Mouse (Mus musculus) neural tube, embryonic 12.5 days (tissue): ENCODE data around the gene Dmrt3. TPM values are rescaled to one million over a fixed set of nuclear protein-coding genes. Genes with fewer than 3 reads are reported as not detected.

Experiments
- ATAC-seq: fragments of 200-750 bp; cut with Nextera tagmentation; 2 replicates; pipeline ENCODE4 v1.8.0; 2017; ENCODE audit warnings: low read depth, mild to moderate bottlenecking, moderate TSS enrichment, moderate library complexity; ENCODE audit not compliant: low FRiP score
- H3K27ac ChIP-seq: fragments of 300-500 bp; sonication (generic); 2 replicates; pipeline ENCODE4 v1.5.1; 2016
- H3K27me3 ChIP-seq: fragments of 300-500 bp; sonication (generic); replicated peaks from 2 replicates; pipeline ENCODE4 v1.6.1; 2016; ENCODE audit warnings: mild to moderate bottlenecking
- H3K36me3 ChIP-seq: fragments of 300-500 bp; sonication (generic); 2 replicates; pipeline ENCODE4 v1.6.1; 2016; ENCODE audit warnings: mild to moderate bottlenecking
- H3K4me1 ChIP-seq: fragments of 300-500 bp; sonication (generic); 2 replicates; pipeline ENCODE4 v1.6.1; 2016
- H3K4me2 ChIP-seq: fragments of 300-500 bp; sonication (generic); replicated peaks from 2 replicates; pipeline ENCODE4 v1.6.1; 2016; ENCODE audit warnings: mild to moderate bottlenecking
- H3K4me3 ChIP-seq: fragments of 300-500 bp; sonication (generic); 2 replicates; pipeline ENCODE4 v1.5.1; 2016
- H3K9ac ChIP-seq: fragments of 300-500 bp; sonication (generic); 2 replicates; pipeline ENCODE4 v1.6.1; 2016; ENCODE audit warnings: mild to moderate bottlenecking
- H3K9me3 ChIP-seq: fragments of 300-500 bp; sonication (generic); 2 replicates; pipeline ENCODE4 v1.6.1; 2016; ENCODE audit warnings: mild to moderate bottlenecking
- WGBS: fragments of 180-500 bp; shearing (Covaris S2); methylation state at CpG from one replicate; pipeline ENCODE4 v1.1.7; 2016; 5-methylcytosine and 5-hydroxymethylcytosine counted together
- polyA plus RNA-seq: library from polyadenylated mRNA; unstranded; fragments of >200 nt; fragmentation: Nextera tagmentation; extraction: Ambion mirVana; gene quantifications from 2 replicates; pipeline ENCODE4 v1.2.1, GENCODE M21; 2016

Gene Dmrt3
- polyA plus RNA-seq, 1 experiment from 2014 or later, result 3.9 TPM

DNA sequence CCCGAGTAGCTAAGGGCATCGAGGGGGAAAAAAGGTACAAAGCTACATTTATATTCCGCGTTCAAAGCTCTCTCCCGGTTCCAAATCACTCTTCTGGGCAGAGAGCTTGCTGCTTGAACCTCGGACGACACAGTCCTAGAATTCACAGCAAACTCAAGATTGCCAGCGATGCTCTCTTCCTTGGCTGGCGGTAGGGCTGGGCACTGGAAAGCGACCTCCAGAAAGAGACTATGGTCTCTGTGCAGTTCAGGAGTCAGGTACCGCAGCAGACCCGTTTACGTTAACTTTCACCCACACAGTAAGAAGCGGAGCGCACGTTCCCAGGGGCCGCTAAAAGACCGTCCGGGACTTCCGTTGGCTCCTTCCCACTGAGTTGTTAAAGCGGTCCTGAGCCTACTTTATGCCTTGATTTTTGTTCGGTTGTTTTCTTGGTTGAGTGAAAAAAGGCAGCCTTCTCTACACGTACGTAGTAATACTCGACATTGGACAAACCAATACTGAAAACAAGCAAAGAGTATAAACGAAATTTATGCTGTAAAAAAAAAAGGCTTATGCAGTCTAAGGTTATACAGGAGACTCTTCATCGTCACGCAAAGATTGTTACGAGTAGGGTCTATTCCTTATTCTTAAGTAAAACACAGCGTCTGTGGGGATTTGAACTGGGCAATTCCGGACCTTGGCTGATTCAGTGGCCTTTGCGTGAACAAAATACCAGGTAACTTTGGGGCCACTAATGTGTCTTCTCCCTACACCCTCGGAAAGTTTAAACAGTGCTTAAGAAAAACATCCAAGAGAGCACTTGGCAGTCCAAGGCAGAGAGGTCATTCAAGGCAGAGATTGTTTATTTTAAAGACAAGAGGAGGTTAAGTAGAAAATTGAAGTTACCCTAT is 895 bp upstream of the Dmrt3 start:
- Histone ChIP-seq H3K36me3 (no peaks in the 10 kb centered on the region), H3K4me3 (no peak overlapping the region), H3K9ac (no peak overlapping the region), H3K27me3 (peaks cover 97% of the 10 kb centered on the region), H3K27ac (no peak overlapping the region), H3K4me1 (peaks cover 25% of the 10 kb centered on the region), H3K9me3 (no peaks in the 10 kb centered on the region), H3K4me2 (no peak overlapping the region)
- ATAC-seq, result no peak
- under 1% methylated on average over 33 of the region's 33 CpGs for WGBS

DNA sequence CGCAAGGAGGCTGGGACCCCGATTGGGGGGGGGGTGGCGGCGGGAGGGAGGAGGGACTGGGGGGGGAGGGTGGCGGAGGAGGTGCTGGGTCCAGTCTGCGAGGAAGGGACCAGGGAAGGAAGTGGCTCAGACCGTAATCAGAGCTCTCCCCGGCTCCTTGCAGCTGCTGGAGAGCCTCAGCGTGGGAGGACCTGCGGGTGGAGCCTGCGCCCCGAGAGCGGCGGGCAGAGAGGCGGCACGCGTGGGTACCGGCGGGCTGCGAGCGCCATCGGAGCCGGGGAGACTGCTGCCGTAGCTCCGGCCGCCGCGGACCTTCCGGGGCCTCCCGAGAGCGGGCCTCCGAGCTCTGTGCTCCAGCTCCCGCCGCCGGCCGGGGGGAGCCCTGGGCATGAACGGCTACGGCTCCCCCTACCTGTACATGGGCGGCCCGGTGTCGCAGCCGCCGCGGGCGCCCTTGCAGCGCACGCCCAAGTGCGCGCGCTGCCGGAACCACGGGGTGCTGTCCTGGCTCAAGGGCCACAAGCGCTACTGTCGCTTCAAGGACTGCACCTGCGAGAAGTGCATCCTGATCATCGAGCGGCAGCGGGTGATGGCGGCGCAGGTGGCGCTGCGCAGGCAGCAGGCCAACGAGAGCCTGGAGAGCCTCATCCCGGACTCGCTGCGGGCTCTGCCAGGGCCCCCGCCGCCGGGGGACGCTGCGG is 460 bp downstream of the Dmrt3 start:
- Histone ChIP-seq H3K9me3 (no peaks in the 10 kb centered on the region), H3K4me2 (peak overlapping the region; percentile 54), H3K4me3 (peak overlapping the region; percentile 29), H3K9ac (peak overlapping the region; percentile 38; the same call in 1 of the 2 replicates), H3K4me1 (peaks cover 25% of the 10 kb centered on the region), H3K27me3 (peaks cover 98% of the 10 kb centered on the region), H3K36me3 (no peaks in the 10 kb centered on the region), H3K27ac (no peak overlapping the region)
- peak; percentile 29; the same call in 1 of the 2 replicates for ATAC-seq
- under 1% methylated on average over 63 of the region's 71 CpGs for WGBS

DNA sequence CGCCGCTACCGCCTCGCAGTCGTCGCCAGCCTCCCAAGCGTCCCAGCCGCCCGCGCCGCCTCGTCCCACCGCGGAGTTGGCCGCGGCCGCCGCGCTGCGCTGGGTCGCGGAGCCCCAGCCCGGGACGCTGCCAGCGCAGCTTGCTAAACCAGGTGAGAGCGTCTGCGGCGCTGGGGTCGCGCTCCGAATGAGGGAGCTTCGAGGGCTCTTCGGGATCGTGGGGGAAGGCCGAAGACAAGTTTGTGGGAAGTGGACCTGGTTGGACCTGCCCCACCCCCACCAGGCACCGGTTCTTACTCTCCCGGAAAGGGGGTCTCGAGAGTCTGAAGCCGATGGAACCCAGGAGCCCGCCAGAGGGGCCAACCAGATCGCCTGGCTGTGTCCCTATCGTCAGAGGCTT is 1.0 kb downstream of the Dmrt3 start:
- ATAC-seq, result 0 out of 2 replicates have a peak, but pooled peaks have one; percentile 37

DNA sequence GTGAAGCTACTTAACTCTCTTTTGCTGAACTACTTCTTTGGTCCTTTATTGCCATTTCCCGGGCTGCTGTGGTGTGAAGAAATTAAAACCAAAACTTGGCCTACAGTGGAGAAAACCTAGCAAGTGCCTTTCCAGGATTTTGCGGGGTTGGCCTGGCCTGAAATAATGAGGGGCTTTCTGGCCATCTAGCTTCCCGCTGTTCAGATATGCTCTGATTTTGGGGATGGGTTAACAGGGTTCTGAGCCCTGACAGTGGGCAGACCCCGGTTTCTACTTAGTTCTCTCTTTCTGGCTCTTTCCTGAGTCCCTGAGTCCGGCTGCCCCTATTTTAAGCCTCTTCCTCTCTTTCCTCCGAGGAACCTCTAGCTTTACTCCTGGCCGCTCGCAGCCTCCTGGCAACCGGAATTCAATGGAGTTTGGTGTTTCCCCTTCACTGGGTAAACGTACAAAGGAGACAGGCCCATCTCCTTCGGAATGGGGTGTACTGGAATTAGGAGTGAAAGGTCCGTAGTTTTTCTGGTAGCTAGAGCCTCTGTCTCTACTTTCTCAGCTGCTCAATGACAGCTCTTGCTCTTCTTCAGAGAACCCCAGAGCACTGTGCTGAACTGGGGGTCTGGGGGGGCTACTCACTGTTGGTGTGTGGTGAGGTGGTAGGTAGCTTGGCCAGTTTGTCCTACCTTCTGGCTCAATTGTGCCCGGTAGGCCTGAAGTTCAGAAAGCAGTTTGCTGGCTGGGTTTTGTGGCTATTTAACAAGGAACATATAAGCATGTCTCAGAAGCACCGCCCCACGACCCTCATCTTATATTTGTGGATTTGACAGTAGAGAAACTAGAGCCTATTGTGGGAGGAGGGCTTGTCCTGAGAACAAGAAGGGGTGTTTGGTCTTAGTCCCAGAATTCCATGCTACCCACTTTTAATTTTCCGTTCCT is 2.0 kb downstream of the Dmrt3 start:
- Histone ChIP-seq H3K4me1 (peaks cover 20% of the 10 kb centered on the region), H3K4me3 (no peak overlapping the region; the same call in 1 of the 2 replicates), H3K27me3 (peaks cover 98% of the 10 kb centered on the region), H3K9ac (no peak overlapping the region), H3K36me3 (no peaks in the 10 kb centered on the region), H3K27ac (no peak overlapping the region), H3K9me3 (no peaks in the 10 kb centered on the region), H3K4me2 (no peak overlapping the region)
- no peak for ATAC-seq
- WGBS, result under 1% methylated on average over 16 of the region's 16 CpGs

More for the DNA sequence above, 1.0 kb downstream of the Dmrt3 start:
- peak overlapping the region; percentile 54 for H3K4me2 ChIP-seq
- peaks cover 23% of the 10 kb centered on the region for H3K4me1 ChIP-seq
- no peaks in the 10 kb centered on the region for H3K9me3 ChIP-seq
- under 1% methylated on average over 42 of the region's 42 CpGs for WGBS
- H3K4me3 ChIP-seq, result peak overlapping the region; percentile 29
- H3K36me3 ChIP-seq, result no peaks in the 10 kb centered on the region
- no peak overlapping the region for H3K27ac ChIP-seq
- H3K27me3 ChIP-seq, result peaks cover 98% of the 10 kb centered on the region
- peak overlapping the region; percentile 38; the same call in 1 of the 2 replicates for H3K9ac ChIP-seq

DNA sequence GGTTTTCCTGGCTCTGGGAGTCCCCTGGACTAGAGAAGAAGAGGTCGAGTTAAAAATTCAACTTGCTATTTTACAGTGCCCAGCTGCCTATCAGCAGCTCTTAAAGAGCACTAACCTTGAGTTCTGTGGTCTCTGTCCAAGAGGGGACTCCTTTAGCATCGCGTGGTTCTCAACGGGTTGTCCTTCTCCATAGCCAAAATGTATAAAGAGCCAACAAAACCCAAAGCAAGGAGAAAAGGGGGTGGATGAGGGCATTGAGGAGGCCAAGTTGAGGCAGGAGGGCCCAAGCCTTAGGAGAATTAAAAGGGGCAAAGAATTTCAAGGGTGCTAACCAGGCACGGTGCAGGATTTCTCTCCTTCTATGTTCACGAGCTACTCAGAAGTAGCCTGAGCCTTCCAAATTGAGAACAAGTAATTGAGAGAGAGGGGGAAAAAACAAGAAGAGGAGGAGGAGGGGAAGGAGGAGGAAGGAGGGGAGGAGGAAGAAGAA is 2.8 kb downstream of the Dmrt3 start:
- ATAC-seq, result no peak
- Histone ChIP-seq H3K4me2 (no peak overlapping the region), H3K36me3 (no peaks in the 10 kb centered on the region), H3K9me3 (no peaks in the 10 kb centered on the region), H3K4me1 (peaks cover 15% of the 10 kb centered on the region), H3K27me3 (peaks cover 98% of the 10 kb centered on the region), H3K4me3 (no peak overlapping the region), H3K9ac (no peak overlapping the region), H3K27ac (no peak overlapping the region)
- whole genome bisulfite sequencing, result 1% methylated on average over 6 of the region's 6 CpGs

DNA sequence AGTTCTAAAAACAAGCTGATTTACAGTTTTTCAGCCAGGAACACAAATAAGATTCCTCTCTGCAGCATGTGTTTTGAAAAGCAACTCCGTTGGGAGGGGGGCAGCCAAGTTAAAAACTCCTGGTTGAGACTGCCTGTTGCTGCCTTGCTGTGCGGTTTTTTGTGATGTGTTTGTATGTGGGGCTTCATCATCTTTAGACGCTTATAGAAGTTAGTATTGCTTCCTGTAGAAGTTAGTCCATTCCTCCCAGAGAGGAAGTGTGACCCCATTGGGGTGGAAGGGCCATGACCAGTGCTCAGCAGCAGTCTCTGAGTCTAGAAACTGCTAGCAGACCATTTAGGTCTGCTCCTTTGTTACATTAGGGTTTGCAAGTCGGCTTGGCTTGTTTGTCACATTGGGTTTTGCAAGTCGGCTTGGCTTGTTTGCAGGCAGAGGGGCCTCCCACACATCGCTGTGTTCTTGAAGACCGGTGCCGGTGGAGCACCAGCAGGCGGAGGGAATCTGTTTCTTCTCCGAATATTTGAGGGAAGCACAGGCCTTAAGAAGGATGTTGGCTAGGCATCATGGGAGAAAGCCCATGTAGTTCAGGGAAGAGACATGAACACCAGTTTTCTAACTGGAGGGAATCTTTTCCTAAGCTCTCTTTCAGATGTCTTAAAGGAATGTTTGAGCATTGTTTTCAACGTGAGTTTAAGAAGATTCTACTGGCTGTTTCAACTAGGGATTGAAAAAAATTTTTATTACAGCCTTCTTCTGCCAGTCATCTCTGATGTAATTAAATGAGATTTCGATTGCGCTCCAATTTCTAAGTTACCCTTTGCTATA is 3.6 kb downstream of the Dmrt3 start:
- H3K4me3 ChIP-seq, result no peak overlapping the region
- H3K9me3 ChIP-seq, result no peaks in the 10 kb centered on the region
- 3% methylated on average over 13 of the region's 13 CpGs for WGBS
- no peak overlapping the region for H3K27ac ChIP-seq
- peaks cover 98% of the 10 kb centered on the region for H3K27me3 ChIP-seq
- H3K4me2 ChIP-seq, result no peak overlapping the region
- H3K9ac ChIP-seq, result no peak overlapping the region
- H3K36me3 ChIP-seq, result no peaks in the 10 kb centered on the region
- peaks cover 14% of the 10 kb centered on the region for H3K4me1 ChIP-seq
- ATAC-seq, result no peak

DNA sequence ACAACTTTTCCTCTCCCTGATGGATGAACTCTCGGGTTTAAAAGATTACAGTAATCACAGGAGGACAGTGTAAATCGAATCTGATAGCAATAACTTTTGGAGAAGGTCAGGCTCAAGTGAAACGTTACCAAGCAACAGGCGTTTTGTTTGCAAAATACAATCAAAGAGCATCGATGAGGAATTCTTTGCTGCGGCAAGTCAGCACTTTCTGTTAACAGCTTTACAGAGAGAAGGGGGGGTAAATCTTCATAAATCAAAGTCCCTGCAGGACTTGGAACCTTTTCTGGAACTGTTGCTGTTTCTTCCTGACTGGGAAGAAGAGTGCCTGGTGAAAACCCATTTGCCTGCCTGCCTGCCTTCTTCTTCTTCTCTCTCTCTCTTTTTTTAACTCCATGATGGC is 5.8 kb downstream of the Dmrt3 start:
- no peak overlapping the region for H3K27ac ChIP-seq
- no peaks in the 10 kb centered on the region for H3K36me3 ChIP-seq
- ATAC-seq, result no peak
- WGBS, result 15% methylated on average over 6 of the region's 6 CpGs
- no peaks in the 10 kb centered on the region for H3K9me3 ChIP-seq
- no peak overlapping the region for H3K4me3 ChIP-seq
- peaks cover 99% of the 10 kb centered on the region for H3K27me3 ChIP-seq
- H3K4me1 ChIP-seq, result peaks cover 2% of the 10 kb centered on the region
- H3K4me2 ChIP-seq, result no peak overlapping the region
- H3K9ac ChIP-seq, result no peak overlapping the region

DNA sequence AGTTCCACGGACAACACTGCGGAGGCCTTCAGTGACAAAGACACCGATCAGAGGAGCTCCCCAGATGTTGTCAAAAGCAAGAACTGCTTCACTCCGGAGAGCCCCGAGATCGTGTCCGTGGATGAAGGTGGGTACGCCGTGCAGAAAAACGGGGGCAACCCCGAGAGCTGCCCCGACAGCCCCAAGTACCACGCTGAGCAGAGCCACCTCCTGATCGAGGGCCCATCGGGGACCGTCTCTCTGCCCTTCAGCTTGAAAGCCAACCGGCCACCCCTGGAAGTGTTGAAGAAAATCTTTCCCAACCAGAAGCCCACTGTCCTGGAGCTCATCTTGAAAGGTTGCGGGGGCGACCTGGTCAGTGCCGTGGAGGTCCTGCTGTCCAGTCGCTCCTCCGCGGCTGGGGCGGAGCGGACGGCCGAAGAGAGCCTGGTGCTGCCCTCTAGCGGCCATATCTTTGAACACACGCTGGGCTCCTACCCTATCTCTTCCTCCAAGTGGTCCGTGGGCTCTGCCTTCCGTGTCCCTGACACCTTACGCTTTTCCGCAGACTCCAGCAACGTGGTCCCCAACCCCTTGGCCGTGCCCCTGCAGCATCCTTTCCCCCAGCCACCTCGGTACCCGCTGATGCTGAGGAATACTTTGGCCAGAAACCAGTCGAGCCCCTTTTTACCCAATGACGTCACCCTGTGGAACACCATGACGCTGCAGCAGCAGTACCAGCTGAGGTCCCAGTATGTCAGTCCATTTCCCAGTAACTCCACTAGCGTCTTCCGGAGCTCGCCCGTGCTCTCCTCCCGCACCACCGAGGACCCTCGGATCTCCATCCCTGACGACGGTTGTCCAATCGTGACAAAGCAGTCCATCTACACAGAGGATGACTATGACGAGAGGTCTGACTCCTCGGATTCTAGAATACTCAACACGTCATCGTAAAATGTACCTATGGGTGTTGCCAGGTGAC is 12.5 kb downstream of the Dmrt3 start:
- peaks cover 99% of the 10 kb centered on the region for H3K27me3 ChIP-seq
- no peak overlapping the region for H3K4me3 ChIP-seq
- H3K27ac ChIP-seq, result no peak overlapping the region
- WGBS, result 25% methylated on average over 54 of the region's 54 CpGs
- no peaks in the 10 kb centered on the region for H3K9me3 ChIP-seq
- 0 out of 2 replicates have a peak, but pooled peaks cover 4% of the 10 kb centered on the region for H3K4me1 ChIP-seq
- no peaks in the 10 kb centered on the region for H3K36me3 ChIP-seq
- peak; percentile 77 for ATAC-seq
- no peak overlapping the region for H3K9ac ChIP-seq
- peak overlapping the region; percentile 50 for H3K4me2 ChIP-seq

DNA sequence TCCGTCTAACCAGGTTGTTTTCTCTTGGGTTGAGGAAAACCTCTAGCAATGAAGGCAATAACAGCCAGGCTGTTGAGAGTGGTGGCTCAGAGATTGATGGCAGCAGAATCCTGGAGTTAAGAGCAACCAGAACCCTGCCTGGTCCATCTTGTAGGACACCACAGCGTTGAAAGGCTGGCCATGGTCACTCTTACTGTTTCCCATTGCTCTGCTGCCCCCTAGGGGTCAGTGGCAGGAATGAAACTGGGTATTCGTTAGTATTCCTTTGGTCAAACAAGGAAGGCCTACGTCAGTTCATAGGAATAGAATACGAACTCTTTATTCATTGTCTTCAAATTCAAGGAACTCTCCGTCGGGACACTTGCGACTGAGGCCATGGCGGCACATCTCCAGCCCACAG is 18.4 kb downstream of the Dmrt3 start:
- ATAC-seq, result no peak
- 12% methylated on average over 9 of the region's 9 CpGs for WGBS
- H3K9me3 ChIP-seq, result no peaks in the 10 kb centered on the region
- no peak overlapping the region for H3K4me2 ChIP-seq
- no peak overlapping the region for H3K9ac ChIP-seq
- H3K27me3 ChIP-seq, result peaks cover 49% of the 10 kb centered on the region
- no peaks in the 10 kb centered on the region for H3K4me1 ChIP-seq
- H3K27ac ChIP-seq, result no peak overlapping the region
- no peaks in the 10 kb centered on the region for H3K36me3 ChIP-seq
- no peak overlapping the region for H3K4me3 ChIP-seq

DNA sequence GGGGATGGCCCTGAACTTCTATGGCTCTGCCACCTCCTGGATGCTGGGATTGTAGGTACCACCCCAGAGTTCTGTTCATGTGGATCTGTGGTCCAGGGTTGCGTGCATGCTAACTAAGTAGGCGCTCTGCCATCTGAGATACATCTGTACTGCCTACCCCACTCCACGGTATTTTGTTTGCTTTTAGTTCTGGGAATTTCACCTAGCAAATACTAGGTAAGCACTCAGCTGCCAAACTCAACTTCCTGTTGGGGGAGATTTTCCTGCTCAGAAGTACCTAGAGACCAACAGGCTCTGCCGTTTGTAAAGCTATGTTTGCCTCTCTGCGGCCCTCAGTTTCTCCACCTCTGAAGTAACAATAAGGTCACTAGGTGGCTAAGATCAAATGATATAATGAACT is 25.0 kb downstream of the Dmrt3 start:
- H3K9me3 ChIP-seq, result no peaks in the 10 kb centered on the region
- H3K27me3 ChIP-seq, result no peaks in the 10 kb centered on the region
- ATAC-seq, result no peak
- no peak overlapping the region for H3K4me3 ChIP-seq
- H3K27ac ChIP-seq, result no peak overlapping the region
- no peaks in the 10 kb centered on the region for H3K36me3 ChIP-seq
- no peak overlapping the region for H3K9ac ChIP-seq
- 89% methylated on average over 5 of the region's 5 CpGs for WGBS
- no peaks in the 10 kb centered on the region for H3K4me1 ChIP-seq
- H3K4me2 ChIP-seq, result no peak overlapping the region; the same call in 1 of the 2 replicates
